Mouse (Mus musculus): ENCODE data around the gene Zfp653.

DNA sequence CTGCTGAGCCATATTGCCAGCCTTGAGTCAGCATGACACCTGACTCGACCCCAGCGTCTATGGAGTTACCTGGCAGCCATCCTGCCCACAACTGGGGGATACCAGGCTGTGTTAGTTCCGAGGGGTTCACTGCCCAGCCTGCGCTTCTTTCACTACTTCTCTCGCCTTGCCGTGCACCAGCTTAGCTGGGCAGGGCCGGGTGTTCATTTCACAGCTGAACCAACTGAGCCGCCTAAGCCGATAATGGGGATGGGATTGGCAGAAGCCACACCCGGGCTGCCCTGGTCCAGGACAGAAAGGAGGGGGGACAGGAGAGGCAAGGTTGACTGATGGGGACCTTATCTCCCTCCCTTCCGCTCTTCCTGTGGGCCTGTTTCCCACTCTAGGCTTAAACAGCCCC lies 21.9 kb downstream of the Zfp653 start:
- TF ChIP-seq USF1 (IDR thresholded peaks at IDR 0.05; ENCODE audit: low read depth) = no peak
- TF ChIP-seq CTCF (IDR thresholded peaks at IDR 0.05; ENCODE audit: control insufficient read depth, insufficient read depth, insufficient read length) = no peak
- TF ChIP-seq CEBPB (IDR thresholded peaks at IDR 0.05; ENCODE audit: low read depth) = no peak
- TF ChIP-seq MAX (IDR thresholded peaks at IDR 0.05) = no peak
- TF ChIP-seq FOSL1 (IDR thresholded peaks at IDR 0.05; ENCODE audit: insufficient read depth, low read length, poor library complexity, severe bottlenecking) = no peak
- no peak for TF ChIP-seq MYOD1 (IDR thresholded peaks at IDR 0.05; ENCODE audit: control insufficient read depth, insufficient read length, low read depth)

Data from C2C12 (cell line).